Mouse (Mus musculus) effector memory CD4-positive, alpha-beta T cell, adult 5 months (primary cell): ENCODE results near the gene Decr2. TPM values are rescaled to one million over a fixed set of nuclear protein-coding genes. Genes with fewer than 3 reads are reported as not detected.

Source experiments
- polyA plus RNA-seq: library from polyadenylated mRNA; unstranded; fragments of 100-300 nt; shearing (Covaris generic); gene quantifications from one replicate; pipeline ENCODE4 v1.2.1, GENCODE M21; 2017

Gene Decr2
- polyA plus RNA-seq, result 20.8 TPM

DNA sequence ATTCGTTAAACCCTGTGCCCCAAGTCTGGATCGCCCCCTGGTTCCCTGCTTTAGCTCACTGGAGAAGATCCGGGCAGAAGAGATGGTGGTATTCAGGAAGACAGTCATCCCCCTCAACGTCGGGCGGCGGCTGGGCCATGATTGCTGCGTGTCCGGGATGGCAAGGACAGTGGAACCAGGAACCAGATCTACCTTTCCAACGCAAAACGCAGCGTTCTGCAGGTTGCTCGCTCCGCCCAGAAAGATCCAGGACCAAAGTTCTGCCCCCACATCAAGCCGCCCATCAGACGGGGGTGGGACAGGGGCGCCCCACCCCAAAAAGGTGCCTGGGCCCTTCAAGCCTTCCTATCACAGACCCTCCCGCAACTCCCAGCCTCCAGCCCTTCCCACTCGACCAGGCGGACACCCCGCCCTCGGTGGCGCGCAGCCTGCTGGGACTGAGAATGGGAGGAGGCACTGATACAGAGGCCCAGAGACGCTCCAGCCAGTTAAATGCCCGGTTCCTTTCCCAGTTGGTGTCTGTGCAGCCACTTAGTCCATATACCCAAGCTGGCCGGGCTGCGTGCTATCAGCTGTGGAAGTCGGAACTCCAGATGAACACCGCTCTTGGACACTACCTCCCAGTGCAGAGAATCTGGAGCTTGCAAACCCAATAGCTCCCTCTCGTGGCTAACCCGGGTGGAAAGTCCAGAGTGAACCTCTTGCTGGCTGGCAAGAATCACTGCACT, at the start of gene Decr2:
TSS of gene Decr2 (minus strand) at position 433 of the 728 bp plus-strand sequence.

GRCm38 (mm10) chr17:26138239-26138836, 48.2 kb upstream of the Decr2 start, which contains the start of gene Axin1:
Gene Axin1 (plus strand): TSS chr17:26138688.

DNA sequence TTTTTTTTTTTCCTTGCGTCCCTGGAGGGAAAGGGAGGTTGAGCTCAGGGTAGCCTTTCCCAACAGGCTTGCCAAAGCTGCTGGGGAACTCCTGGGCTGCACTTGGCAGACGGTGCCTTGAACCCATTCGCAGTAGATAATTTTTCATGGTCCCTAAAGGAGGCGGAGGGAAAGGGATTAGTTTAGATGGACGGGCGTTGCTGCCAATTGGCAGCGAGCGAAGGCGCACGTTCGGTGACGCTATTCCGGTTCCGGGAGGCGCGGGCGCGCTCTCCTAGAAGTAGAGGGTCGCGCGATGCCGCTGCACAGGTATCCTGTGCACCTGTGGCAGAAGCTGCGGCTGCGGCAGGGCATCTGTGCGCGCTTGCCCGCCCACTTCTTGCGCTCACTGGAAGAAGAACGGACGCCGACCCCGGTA, 33.1 kb upstream of the Decr2 start, which contains the start of gene Mrpl28:
TSS of gene Mrpl28 (plus strand) at position 234 of the 418 bp plus-strand sequence.

DNA sequence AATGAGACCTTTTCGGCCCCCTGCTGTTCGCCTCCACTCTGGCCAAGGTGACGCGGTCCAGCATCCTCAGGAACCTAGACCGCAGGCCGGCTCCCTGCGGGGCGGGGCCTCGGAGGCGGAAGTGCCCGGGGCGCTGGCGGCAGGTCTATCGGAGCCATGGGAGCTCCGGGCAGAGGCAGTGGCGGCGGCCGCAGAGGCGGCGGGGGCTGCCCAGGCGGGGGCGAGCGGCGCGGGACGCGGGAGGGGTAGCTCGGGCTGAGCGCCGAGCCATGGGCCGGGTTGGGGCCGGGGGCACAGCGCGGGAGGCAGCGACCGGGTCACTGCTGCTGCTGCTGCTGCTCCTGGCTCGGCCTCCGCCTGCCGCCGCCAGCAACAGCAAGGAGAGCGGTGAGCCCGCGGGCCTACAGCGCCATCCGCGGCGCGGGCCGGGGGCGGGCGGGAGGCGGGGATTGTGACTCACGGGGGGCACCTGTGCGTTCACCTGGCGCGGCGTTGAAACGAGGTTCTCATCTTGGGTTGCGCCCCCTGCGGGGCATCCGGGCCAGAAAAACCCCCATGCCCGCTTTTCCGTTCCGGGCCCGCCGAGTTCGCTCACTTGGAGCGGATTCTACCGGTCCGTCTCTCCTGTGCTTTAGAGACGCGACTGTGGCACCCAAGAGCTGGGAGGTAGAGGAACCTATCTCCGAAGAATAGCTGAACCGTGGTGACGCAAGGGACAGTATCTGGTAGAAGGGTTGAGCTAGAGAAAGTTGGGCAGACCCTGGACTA, 23.2 kb upstream of the Decr2 start, which contains the start of gene Tmem8:
TSS of gene Tmem8 (plus strand) at position 119 of the 768 bp plus-strand sequence.

GRCm38 (mm10) chr17:26095121-26095740, 5.1 kb upstream of the Decr2 start, which contains the start of gene Nme4:
Gene Nme4 (minus strand): TSS chr17:26095602.

DNA sequence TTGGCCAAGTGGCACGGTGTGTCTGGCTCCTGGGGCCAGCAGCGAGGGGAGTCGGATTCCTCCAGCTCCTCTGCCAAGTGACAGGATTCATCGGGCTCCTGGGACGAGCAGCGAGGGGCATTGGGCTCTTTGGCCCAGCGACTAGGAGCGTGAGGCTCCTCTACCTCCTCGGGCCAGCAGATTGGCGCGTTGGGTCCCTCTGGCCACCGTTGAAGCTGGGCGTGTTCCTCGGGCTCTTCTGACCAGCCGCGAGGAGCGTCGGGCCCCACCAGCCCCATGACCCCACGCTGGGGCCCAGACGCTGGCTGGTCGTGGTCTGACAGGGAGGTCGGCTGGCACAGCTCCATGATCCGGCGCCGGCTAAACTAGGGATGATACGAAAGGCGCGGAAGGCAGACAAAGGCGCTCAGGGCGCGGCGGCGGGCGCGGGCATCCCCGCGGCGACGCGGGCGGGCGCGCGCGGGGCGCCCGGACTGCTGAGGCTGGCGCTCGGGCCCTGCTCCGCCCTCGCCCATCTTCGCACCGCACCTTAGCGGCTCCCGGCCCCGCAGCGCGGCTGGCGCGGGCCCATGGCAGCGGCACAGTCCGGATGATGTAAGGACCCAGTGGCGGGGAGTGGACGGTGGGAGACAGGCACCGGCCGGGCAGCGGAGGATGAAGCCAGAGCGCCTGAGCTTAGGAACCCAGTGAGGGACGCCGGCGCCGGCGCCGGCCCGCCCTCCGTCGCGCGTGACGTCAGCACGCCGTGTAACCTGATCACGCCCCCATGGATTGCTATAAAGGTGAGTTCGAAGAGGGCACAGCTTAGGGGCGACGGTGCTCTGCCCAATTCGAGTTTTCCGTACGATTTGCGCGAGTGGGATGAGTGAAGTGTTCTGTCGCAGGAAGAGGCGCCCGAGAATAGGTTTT, 21.1 kb downstream of the Decr2 start, which contains the start of gene Rab11fip3:
TSS of gene Rab11fip3 (minus strand) at position 725 of the 909 bp plus-strand sequence.

Other genes starting within 250 kb of the Decr2 start
- 1.9 TPM for gene Gm20683, start 248.6 kb downstream of the Decr2 start, polyA plus RNA-seq
- gene Rhot2, start 245.5 kb downstream of the Decr2 start, polyA plus RNA-seq, result 27.1 TPM
- gene Wdr90, start 228.8 kb downstream of the Decr2 start, polyA plus RNA-seq, result 20.9 TPM
- gene Mcrip2, start 221.6 kb downstream of the Decr2 start, polyA plus RNA-seq, result 18.5 TPM
- gene Mettl26, start 215.3 kb downstream of the Decr2 start, polyA plus RNA-seq, result 41.5 TPM
- 0.21 TPM for gene Wfikkn1, start 209.5 kb downstream of the Decr2 start, polyA plus RNA-seq
- gene Rab40c, start 170.6 kb downstream of the Decr2 start, polyA plus RNA-seq, result 17.2 TPM
- gene Pigq, start 145.4 kb downstream of the Decr2 start, polyA plus RNA-seq, result 39.1 TPM
- not detected for gene Nhlrc4, start 145.4 kb downstream of the Decr2 start, polyA plus RNA-seq
- gene A930017K11Rik, start 137.8 kb downstream of the Decr2 start, polyA plus RNA-seq, result not detected
- gene Capn15, start 104.5 kb downstream of the Decr2 start, polyA plus RNA-seq, result 21.9 TPM
- 20.2 TPM for gene Rab11fip3, start 20.8 kb downstream of the Decr2 start, polyA plus RNA-seq
- gene Nme4, start 5.3 kb upstream of the Decr2 start, polyA plus RNA-seq, result 16.4 TPM
- 35.2 TPM for gene Tmem8, start 23.0 kb upstream of the Decr2 start, polyA plus RNA-seq
- 42.2 TPM for gene Mrpl28, start 33.2 kb upstream of the Decr2 start, polyA plus RNA-seq
- gene Axin1, start 48.4 kb upstream of the Decr2 start, polyA plus RNA-seq, result 119 TPM
- gene Pdia2, start 108.8 kb upstream of the Decr2 start, polyA plus RNA-seq, result not detected
- 17.1 TPM for gene Rgs11, start 112.6 kb upstream of the Decr2 start, polyA plus RNA-seq
- gene Arhgdig, start 117.4 kb upstream of the Decr2 start, polyA plus RNA-seq, result not detected
- 19.8 TPM for gene Fam234a, start 153.9 kb upstream of the Decr2 start, polyA plus RNA-seq
- 147 TPM for gene Luc7l, start 162.6 kb upstream of the Decr2 start, polyA plus RNA-seq